Mouse (Mus musculus): ENCODE measurements around the gene Pus3. TPM values are rescaled to one million over a fixed set of nuclear protein-coding genes. Genes with fewer than 3 reads are reported as not detected.

Gene Pus3
- polyA plus RNA-seq (2012; rRNA removed), result 1.8 and 2.1 TPM in 2 replicates

GRCm38 (mm10) chr9:35558257-35559008, at the start of gene Pus3, which contains the start of gene Ddx25:
Pus3 (plus strand) TSS chr9:35558595.
Ddx25 (minus strand) TSS chr9:35558528.
- WGBS, result 2% methylated on average over 59 of the region's 59 CpGs
- DNase-seq (ENCODE audit: low read depth, low spot score), result no peak

GRCm38 (mm10) chr9:35513900-35514299, 44.5 kb upstream of the Pus3 start:
- no peak for DNase-seq (ENCODE audit: low read depth, low spot score)
- 88% methylated on average over 4 of the region's 4 CpGs for WGBS

- 82% methylated on average over 5 of the region's 5 CpGs for WGBS
- no peak for DNase-seq (ENCODE audit: low read depth, low spot score)
These were observed 42.2 kb upstream of the Pus3 start for GRCm38 (mm10) chr9:35516182-35516581.

GRCm38 (mm10) chr9:35516711-35517110, 41.7 kb upstream of the Pus3 start:
- DNase-seq (ENCODE audit: low read depth, low spot score), result no peak
- 92% methylated on average over 16 of the region's 16 CpGs for WGBS

GRCm38 (mm10) chr9:35518169-35518568, 40.2 kb upstream of the Pus3 start, which contains the start of gene Gm1113:
Gm1113 (minus strand) TSS chr9:35518269.
- 81% methylated on average over 3 of the region's 3 CpGs for WGBS

GRCm38 (mm10) chr9:35520631-35521348, 37.6 kb upstream of the Pus3 start:
- no peak for DNase-seq (ENCODE audit: low read depth, low spot score)
- 51% methylated on average over 6 of the region's 6 CpGs for WGBS

More at GRCm38 (mm10) chr9:35518169-35518568, 40.2 kb upstream of the Pus3 start, which contains the start of gene Gm1113:
- DNase-seq (ENCODE audit: low read depth, low spot score), result no peak

GRCm38 (mm10) chr9:35522241-35522640, 36.2 kb upstream of the Pus3 start:
- no peak for DNase-seq (ENCODE audit: low read depth, low spot score)
- whole genome bisulfite sequencing, result 57% methylated on average over 2 of the region's 2 CpGs

GRCm38 (mm10) chr9:35522821-35523515, 35.4 kb upstream of the Pus3 start:
- 65% methylated on average over 1 of the region's 1 CpGs for WGBS
- DNase-seq (ENCODE audit: low read depth, low spot score), result no peak

GRCm38 (mm10) chr9:35523541-35523940, 34.9 kb upstream of the Pus3 start:
- DNase-seq (ENCODE audit: low read depth, low spot score), result no peak

GRCm38 (mm10) chr9:35523941-35524411, 34.4 kb upstream of the Pus3 start:
- peak; percentile 70 for DNase-seq (ENCODE audit: low read depth, low spot score)
- 25% methylated on average over 7 of the region's 7 CpGs for WGBS

More at GRCm38 (mm10) chr9:35523541-35523940, 34.9 kb upstream of the Pus3 start:
- WGBS, result 32% methylated on average over 5 of the region's 5 CpGs

- no peak for DNase-seq (ENCODE audit: low read depth, low spot score)
- WGBS, result 67% methylated on average over 3 of the region's 3 CpGs
These were observed 29.3 kb upstream of the Pus3 start for GRCm38 (mm10) chr9:35529141-35529540.

GRCm38 (mm10) chr9:35529796-35530195, 28.6 kb upstream of the Pus3 start:
- DNase-seq (ENCODE audit: low read depth, low spot score), result no peak
- WGBS, result 20% methylated on average over 1 of the region's 1 CpGs

- 56% methylated on average over 9 of the region's 9 CpGs for WGBS
- DNase-seq (ENCODE audit: low read depth, low spot score), result no peak
These were observed 25.1 kb upstream of the Pus3 start for GRCm38 (mm10) chr9:35533266-35533665.

GRCm38 (mm10) chr9:35535110-35535509, 23.3 kb upstream of the Pus3 start:
- WGBS, result 9% methylated on average over 2 of the region's 2 CpGs
- no peak for DNase-seq (ENCODE audit: low read depth, low spot score)

GRCm38 (mm10) chr9:35535876-35536275, 22.5 kb upstream of the Pus3 start:
- 52% methylated on average over 4 of the region's 4 CpGs for WGBS

GRCm38 (mm10) chr9:35539001-35539750, 19.2 kb upstream of the Pus3 start:
- no peak for DNase-seq (ENCODE audit: low read depth, low spot score)
- 68% methylated on average over 13 of the region's 13 CpGs for WGBS

More at GRCm38 (mm10) chr9:35535876-35536275, 22.5 kb upstream of the Pus3 start:
- no peak for DNase-seq (ENCODE audit: low read depth, low spot score)

- no peak for DNase-seq (ENCODE audit: low read depth, low spot score)
- 81% methylated on average over 5 of the region's 5 CpGs for WGBS
These were observed 17.4 kb upstream of the Pus3 start for GRCm38 (mm10) chr9:35541024-35541423.

- DNase-seq (ENCODE audit: low read depth, low spot score), result peak; percentile 60
These were observed 16.9 kb upstream of the Pus3 start for GRCm38 (mm10) chr9:35541488-35541887.

GRCm38 (mm10) chr9:35541941-35542340, 16.5 kb upstream of the Pus3 start:
- no peak for DNase-seq (ENCODE audit: low read depth, low spot score)
- 63% methylated on average over 6 of the region's 6 CpGs for WGBS

More at GRCm38 (mm10) chr9:35541488-35541887, 16.9 kb upstream of the Pus3 start:
- WGBS, result 8% methylated on average over 6 of the region's 6 CpGs

Measured in large intestine, adult 2 months (tissue).